Mouse (Mus musculus) liver, postnatal 0 days (tissue): Measurements from ENCODE around the gene Dab1.

Experiments used
- CTCF ChIP-seq: sonication (generic); IDR thresholded peaks from 2 replicates; pipeline ENCODE4 v1.5.1; 2016; ENCODE audit warnings: antibody characterized with exemption, low read depth
- EP300 ChIP-seq: IDR thresholded peaks from 2 replicates; pipeline ENCODE4 v1.6.1; 2016; ENCODE audit warnings: antibody characterized with exemption, low read depth, mild to moderate bottlenecking

DNA sequence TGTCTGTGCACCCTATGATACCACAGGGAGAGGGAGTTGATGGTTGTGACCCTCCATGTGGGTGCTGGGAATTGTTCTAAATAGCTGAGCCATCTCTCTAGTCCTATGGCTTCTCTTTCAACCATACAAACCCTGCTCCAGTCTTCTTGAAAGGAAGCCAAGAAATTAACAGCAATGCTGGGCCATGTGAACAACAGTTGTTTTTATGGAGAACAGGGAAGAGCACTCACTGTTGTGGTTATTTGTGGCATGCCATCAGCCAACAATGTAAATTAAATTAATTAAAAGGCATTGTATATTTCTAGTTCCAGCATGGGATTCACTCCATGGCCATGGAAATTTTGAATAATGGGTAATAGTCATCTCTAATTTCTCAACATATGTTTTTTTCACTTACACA is 492.5 kb downstream of the Dab1 start:
- TF ChIP-seq CTCF (no peak), EP300 (no peak)
